Mouse (Mus musculus): ENCODE results near the gene Pik3cd. TPM values are rescaled to one million over a fixed set of nuclear protein-coding genes. Genes with fewer than 3 reads are reported as not detected.

Pik3cd gene
- total RNA-seq, 2 experiments from 2014 or later = 3.8 to 6.5 TPM

DNA sequence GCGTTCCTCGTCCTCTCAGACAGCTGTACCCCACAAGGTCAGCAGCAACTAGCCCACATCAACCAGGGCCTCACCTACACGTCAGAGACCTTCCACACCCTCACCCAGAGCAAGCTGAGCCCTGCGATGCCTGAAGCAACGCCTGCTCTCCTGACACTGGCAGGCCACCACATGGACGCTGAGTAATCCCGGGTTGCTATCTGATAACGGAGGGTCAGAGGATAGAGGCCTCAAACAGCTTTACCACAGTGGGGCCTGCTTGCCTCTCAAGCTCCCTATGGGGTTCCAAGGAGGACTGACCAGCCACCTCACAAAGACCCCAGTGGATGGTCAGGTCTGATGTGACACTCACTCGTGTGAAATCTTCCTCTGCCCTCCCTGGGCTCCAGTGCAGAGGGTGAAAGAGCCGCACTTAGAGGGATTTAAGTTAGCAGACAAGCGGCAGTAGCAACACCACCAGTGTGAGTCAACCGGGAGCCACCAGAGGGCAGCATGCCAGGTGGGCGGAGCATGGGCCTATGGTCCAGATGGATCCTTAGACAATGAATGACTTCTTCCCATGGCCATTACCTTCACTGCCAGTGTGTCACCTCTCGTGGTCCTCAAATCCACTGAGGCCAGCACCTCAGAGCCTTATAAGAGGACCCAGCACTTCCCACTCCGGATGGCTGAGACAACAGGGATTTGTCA, 23.4 kb upstream of the Pik3cd start:
- DNase-seq (ENCODE audit: low spot score in 2 of 2) = peak; percentile 87 to 88

DNA sequence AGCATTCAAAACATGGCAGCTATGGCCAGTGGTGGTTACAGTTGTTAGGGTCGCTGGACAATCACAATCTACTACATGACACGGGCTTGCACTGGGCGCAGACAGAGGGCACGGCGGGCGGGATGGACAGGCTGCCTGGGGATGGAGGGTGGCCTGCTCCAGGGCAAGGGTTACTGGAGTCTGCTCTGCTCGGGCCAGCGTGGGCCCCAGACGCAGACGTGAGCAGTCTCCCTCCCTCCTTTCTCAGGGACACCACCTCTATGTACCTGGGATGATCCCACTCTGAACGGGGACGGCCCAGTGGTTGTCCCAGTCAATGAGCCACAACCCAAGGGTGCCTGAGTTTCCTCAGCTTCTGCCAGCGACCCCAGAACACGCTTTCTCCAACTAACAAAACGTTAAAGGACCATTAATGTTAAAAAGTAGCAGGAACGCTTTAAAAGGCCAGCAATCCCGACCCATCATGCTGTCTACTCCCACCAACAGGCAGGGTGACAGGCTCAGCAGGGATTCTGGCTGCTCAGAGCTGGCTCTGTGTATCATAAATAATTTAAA, 22.6 kb upstream of the Pik3cd start:
- DNase-seq (ENCODE audit: low spot score in 2 of 2) = no peak

DNA sequence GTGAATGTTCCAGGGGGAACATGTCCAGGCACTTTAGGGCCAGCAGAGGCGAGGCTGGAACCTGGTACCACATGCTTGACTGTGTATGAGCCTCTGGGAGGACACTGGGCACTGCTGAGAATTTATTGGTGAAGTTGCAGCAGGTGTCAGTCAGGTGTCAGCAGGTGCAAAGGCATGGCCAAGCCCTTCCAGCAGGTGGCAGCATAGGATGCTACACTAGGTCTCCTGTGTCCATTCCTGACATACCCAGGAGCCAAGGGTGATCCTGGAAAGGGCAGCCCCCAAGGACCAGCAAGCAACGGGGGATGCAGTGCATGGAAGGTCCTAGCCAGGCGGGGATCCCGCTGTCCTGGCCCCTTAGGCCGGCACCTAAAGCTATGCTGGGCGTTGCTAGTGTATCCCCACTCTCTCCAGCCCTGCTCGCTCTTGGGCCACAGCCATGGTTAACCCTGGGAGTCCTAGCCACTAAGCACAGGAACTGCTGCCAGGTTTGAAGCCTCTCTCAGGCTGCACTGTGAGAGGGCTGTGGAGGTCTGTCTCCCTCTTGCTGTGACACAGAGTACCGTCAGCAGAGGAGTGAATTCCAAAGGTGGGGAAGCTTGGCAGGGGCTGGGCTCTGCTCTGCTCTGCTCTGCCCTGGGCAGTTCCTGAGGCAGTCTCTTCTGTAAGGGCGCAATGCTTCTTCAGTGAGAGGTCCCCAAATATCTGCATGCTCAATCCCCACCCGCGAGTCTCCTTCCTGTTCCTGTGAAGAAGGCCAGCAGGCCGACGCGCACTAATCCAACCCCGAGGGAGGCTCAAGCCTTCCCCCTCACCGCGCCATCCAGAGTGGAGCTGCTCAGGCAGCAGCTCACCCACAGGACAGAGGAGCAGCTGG, 21.7 kb upstream of the Pik3cd start:
- DNase-seq (ENCODE audit: low spot score in 2 of 2) = peak; percentile 41 to 55

DNA sequence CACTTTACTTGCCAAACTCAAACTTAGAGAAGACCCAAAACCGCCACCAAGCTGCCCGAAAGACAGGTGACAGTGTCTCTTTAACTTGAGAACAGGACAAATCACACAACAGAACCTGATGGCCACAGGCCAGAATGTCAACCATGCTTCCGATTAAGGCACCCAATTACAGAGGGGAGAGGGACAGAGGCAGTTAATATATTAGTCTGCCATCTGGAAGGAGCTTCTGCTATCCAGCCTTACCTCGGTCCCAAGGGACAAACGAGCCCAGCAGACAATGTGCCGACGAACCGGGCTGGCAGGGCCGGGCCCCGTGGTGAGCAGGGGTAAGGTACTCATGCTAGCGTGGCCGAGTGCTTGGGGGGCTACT, 20.6 kb upstream of the Pik3cd start:
- DNase-seq (ENCODE audit: low spot score in 2 of 2) = no peak

DNA sequence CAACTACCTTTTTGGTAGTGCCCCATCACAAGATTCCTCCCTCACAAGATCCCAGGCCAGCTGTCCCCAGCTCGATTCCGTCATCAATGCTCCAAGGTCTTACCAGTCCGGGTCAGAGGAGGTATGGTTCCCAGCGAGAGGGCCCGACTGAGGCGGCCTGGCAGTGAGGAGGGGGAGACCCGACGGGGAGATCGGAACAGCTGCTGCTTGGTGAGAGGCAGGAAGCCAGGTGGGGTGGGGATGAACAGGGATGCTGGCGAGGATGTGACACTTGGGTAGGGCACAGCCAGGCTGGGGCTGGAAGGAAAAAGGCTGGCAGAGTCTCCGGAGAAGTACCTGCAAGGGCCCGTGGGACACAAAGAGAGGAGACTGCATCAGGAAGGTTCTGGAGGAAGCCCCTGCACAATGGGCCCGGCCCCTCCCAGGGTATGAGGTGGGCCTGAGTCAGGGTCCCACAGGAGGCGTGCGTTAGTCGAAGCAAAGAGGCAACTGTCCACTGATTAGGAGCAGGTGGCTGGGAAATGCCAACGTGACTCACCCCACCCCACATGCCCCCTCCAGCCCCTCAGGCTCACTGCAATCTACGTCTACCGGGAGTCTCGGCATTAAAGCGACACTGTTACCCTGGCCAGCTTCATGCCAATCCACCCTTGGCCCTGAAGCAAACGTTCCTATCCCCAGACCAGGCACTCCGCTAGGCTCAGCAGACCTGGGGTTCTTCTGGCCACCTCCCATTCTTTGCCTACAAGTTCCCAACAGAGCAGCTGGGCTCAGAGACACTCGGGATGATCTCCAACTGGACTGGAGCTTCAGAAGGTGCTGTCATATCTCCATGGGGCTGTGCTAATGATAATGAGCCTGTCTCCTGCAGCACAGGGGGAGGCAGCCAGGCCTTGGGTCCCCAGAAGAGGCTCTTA, 20.0 kb upstream of the Pik3cd start:
- DNase-seq (ENCODE audit: low spot score in 2 of 2) = no peak

DNA sequence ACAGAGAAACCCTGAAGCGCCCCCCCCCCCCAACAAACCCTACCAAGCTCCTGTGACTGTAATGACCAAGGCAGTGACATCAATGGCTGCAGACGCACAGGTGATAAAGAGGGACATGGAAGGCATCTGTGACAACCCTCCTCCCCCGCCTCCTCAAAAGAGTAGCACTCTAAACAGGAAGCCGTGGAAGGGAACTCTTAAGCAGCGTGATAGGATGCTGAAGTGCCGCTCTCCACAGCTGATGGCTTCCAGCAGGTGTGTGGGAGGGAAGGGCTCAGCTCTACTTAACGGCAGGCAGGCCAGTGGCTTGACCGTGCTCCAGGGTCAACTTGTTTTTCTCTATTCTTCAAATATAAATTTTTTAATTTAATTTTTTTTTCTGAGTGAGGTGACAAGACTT, 18.8 kb upstream of the Pik3cd start:
- DNase-seq (ENCODE audit: low spot score in 2 of 2) = no peak

DNA sequence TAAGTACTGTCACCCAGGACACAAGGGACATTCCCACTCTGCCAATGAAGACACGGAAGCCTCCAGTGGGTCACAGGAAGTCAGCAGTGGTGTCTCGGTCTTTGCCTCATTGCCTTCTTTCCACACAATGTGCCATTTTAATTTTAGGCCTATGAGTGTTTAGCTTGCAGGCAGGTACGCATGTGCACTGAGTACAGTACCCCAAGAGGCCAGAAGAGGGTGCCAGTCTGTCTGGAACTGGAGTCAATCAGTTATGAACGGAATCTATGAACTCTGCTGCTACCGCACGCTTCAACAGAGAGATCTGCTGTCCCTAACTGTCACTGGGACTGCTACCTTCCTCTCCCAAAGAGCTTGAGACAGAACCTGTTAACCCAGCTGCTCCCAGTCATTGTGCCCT, 17.3 kb upstream of the Pik3cd start:
- DNase-seq (ENCODE audit: low spot score in 2 of 2) = no peak

DNA sequence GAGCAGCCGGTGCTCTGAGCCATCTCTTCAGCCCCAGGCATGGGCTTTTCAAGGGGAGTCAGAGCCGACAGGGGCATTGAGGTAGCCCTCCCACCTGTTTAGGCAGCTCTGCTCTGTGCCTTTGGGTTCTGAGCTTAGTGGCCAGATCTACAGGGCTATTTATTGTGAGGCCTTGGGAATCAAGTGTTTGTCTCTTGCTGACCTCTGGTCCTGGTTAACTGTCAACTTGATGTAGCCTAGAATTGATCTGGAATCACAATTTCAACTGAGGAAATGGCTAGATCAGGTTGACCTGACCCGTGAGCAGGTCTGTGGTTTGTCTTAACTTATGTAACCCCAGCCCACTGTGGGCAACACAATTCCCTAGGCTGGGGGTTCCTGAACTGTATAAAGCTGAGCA, 12.2 kb upstream of the Pik3cd start:
- no peak for DNase-seq (ENCODE audit: low spot score in 2 of 2)

DNA sequence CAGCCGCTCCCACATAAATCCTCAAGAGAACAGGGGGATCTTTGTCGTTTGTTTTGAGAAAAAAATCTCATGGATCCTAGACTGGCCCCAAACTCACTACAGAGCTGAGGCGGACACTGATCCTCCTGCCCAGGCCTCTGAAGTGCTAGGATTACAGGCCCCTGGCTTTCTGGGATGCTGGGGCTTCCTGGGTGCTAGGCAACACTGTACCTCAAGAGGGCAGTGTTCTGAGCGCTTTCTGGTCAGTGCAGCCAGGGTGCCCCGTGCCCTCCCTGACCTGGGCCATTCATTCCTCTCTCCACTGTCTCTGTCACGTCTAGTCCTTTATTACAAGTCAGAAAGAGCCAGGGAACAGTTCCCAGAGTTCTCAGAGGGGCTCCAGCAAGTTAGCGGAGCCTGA, 9.6 kb upstream of the Pik3cd start:
- peak in 1 of 2 experiments; percentile 55 for DNase-seq (ENCODE audit: low spot score in 2 of 2)

DNA sequence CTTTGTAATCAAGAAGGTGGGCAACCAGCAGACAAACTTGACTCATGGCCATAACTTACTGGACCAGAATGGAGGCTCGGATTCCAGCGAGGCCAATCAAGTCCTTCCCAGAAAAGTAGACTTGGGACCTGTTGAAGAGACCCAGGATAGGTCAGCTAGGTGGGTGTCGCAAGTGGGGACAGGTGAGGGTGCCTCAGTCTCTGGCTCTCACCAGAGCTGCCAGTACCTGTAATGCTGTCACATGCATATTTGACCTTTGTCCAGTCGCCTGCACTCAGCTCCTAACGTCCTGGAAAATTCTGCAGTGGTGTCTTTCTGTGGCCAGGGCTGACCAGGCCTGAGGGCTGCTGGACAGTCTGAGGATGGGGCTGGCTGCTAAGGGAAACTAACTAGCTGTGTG, 9.1 kb upstream of the Pik3cd start:
- no peak for DNase-seq (ENCODE audit: low spot score in 2 of 2)

DNA sequence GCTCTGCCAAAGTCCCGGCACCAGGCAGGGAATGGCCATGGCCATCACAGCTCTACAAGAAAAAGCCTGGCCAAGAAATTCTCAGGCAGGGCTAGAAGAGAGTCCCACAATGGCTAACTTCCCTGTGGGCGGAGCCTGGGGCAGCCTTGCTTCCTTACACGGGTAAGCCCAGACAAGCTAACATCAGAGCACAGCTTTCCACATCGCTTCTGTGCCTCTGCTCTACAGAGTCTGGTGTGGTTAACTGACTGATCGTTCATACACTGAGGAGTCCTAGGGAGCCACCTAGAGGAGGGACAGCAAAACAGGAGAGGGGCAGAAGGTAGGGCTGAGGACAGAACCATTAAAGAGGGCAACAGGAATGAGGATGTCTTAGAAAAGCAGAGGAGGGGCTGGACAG, 8.1 kb upstream of the Pik3cd start:
- peak; percentile 31 to 40 for DNase-seq (ENCODE audit: low spot score in 2 of 2)

DNA sequence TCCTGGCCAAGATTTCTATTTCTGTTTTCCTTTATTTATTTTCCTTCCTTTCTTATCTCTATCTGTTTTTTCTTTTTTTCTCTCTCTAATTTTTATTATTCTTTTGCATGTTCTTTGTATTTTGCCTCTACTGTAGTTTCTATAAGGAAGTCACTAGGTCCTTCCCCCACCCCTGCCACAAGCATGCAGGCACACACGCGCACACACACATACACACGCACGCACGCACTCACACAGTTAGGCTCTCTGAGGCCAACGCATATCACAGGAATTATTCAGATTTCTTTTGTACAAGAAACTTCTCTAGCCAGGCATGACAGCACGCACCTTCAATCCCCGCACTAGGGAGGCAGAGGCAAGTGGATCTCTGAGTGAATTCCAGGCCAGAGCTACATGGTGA, 3.6 kb upstream of the Pik3cd start:
- no peak for DNase-seq (ENCODE audit: low spot score in 2 of 2)

DNA sequence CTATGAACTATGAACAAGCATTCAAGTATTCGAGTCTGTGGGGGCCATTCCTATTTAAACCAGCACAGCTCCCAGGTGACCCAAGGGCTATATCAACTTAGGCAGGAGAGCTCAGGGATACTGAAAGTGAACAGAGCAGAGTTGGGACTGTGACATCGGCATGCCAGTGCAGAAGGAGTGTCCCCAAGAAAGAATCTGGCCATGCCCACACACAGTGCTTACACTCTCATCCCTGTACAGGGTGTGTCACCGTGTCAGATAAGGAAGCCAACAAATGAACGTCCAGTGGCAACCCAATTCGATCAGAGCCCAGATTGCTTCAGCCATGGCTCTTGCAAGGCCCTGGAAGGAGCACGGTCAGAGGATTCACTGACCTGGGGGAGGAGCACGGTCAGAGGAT, 2.9 kb upstream of the Pik3cd start:
- no peak for DNase-seq (ENCODE audit: low spot score in 2 of 2)

DNA sequence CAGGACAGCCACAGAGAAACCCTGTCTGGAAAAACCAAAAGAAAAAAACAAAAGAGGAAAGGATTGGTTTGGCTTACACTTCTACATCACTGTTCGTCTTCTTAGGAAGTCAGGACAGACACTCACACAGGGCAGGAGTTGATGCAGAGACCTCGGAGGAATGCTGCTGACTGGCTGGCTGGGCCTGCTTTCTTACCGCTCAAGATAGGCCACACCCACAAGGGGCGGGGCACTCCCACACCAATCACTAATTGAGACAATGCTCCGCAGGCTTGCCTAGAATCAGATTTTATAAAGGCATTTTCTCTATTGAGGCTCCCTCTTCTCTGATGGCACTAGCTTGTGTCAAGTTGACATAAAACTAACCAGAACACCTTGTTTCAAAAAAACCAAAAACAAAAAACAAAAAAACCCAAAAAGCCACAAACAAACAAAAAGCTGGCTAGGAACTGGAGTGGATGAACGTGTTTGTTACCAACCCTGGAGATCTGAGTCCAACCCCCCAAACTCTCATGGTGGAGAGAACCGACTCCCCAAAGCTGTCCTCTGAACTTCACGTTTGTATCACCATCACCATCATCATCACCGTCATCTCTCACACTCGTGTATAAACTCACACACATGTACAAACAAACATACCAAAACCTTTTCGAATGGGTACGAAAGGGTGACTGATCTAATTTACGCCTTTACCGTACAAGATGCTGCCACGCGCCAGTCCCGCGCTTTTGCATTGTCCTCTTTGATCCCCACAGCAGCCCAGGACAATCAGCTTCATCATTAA, 753 bp downstream of the Pik3cd start:
- no peak for DNase-seq (ENCODE audit: low spot score in 2 of 2)

DNA sequence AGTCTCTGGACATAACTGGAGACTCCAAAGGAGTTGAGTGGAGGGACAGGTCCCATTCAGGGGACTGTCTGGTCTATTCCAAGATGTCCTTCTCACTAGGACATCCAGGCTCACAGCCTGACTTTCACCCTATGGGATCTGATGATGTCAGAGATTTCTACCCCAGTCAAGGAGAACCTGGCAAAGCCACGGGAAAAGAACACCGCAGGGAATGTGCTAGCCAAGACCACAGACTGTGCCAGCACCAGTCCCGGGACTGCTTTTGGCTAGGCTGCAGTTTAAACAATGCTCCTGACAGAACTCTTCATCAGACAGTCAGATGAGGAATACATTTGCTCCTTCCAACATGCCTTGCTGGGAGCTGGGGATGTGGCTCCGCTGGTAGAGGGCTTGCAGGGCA, 2.4 kb downstream of the Pik3cd start:
- DNase-seq (ENCODE audit: low spot score in 2 of 2) = no peak

DNA sequence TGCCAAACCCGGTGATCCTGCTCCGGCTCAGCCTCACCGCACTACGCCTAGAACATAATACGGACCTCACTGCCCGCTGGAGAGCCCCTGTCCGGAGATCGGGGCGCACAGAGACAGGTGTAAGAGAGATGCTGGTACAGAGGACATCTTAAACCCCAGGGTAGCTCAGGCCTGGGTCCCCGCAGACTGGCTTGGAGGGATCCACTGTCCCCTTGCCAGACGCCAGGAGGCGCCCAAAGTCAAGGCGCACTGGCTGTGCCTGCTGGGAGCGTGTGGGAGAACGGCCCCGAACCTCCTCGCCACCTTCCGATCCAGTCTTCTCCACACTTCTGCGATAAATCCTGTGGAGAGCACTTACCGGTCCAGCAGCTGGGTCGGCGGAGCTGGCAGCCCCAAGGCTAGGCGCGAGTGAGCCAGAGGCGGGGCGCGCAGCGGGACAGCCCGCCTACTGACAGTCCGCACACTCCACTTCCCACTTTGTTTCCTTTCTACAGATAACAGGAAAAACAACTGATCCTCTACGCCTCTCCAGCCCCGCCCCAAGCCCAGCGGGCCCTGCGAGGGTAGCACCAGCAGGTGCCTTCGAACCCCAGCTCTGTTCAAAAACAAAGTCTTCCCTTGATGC, 4.1 kb downstream of the Pik3cd start:
- peak; percentile 45 to 60 for DNase-seq (ENCODE audit: low spot score in 2 of 2)

DNA sequence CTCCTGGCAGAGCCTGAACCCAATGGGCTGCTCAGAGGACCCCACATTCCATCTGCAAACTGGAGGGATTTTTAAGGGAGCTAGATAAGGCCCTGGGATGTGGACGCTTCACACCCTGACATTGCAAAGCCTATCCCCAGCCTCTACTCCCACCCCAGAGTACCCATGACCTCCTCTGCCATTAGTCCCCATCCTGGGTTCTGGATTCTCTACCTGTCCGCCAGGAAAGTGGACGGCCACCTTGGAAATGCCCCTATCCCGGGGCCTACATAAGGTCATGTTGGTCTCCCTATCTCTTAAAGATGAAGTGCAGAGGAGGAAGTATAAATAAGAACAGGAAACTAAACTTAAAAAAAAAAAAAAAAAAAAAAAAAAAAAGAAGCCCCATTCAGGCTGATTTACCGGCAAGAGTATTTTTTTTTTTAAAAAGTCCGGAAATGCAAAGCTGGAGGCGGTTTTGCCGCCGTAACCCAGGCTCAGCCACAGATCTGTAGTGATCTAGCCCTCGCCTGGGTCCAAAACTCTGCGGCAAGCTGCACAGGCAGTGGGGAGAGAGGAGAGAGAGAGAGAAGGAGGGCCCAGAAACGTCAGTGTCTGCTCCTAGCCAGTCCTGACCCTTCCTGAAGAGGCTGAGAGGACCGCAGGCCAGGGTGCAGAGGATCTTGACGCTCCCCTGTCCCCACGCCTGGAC, 4.7 kb downstream of the Pik3cd start:
- no peak for DNase-seq (ENCODE audit: low spot score in 2 of 2)

DNA sequence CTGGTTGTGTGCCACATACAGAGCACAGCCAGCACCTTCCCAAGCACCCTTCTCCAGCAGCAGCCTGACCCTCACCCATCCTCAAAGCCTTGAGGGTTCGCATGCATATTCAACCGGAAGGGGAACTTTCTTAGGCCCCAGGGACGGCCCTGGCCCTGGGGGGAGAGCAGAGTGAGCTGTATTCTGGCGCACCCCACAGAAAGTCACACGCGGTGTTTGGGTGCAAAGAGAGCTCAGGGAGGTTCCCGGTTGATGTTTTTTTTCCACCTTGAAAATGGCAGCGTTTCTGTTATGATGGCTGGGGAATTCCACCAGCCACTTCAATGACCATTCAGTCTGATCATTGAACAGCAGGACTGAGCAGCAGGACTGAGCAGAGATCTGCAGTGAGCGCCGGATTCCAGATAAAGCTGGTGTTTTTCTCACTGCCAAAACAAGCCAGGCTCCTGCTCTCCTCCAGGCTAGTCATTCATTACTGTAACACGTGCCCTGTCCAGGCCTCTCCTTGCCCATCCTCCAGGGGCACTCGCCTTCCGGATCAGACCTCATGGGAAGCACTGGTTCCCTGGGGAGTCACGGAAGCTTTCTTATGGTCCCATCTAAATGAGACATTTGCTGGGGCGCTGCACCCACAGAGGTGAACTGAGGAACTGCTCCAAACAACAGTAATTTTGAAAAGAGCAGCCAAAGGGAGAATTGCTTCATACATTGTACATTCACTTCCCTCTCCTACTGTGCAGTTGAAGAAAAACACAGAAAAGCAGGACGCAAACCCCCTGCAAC, 6.0 kb downstream of the Pik3cd start:
- DNase-seq (ENCODE audit: low spot score in 2 of 2) = no peak

DNA sequence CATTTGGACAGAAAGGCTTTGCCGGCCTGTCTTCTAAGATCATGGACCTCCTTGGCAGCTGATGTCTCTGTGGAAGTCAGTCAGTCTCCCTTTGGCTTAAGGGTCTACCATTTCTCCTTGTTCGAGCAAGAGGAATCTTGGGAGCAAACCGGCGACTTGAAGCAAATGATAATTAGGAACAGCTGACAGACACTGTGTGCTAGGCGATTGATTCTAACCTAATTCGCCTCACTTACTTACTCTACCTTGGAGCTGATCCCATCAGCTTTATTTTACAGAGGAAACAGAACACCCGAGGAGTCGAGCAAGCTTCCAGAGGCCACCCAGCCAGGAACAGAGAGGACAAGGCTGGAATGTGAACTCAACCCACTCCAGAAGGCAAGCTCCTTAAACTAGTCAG, 11.0 kb downstream of the Pik3cd start:
- no peak for DNase-seq (ENCODE audit: low spot score in 2 of 2)
